Mouse (Mus musculus): ENCODE measurements around the gene Slc9a3r1. TPM values are rescaled to one million over a fixed set of nuclear protein-coding genes. Genes with fewer than 3 reads are reported as not detected.

Slc9a3r1 gene
- total and polyA plus RNA-seq, 2 experiments from 2014 or later = 53.3 to 65.4 TPM

DNA sequence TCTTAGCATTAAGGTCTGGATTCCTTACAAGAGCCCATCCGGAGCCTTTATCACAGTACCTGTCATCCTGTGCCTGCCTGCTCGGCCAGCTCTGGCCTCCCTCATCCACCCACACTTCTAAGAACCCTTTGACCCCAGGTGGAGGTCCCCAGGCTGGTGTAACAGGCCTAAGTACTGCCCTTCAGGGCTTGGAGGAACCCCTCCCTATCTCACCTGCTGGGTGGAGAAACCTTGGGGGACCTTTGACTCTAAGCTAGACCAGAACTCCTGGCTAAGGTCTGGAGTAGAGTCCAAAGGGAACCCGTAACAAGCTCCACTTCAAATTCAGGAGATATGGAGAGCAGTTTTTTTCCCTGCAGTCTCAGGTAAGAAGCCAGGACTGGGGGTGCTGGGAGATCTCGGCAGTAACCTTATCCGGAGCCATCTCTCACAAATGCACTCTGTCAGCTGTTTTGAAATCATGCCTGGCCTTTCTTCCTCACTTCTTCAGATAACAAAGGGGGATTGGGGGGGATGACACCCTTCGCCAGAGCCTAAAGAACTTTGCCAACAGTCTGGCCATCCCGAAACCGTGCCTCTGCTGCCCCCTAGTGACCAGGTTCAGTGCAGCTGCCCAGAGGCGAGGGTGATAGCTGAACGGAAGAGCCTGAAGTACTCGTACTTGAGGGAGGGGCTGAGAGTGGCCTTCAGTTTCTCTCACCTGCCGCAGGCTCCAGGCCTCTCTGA is 18.9 kb downstream of the Slc9a3r1 start:
- peak; percentile 83 for DNase-seq (ENCODE audit: low spot score)
- ATAC-seq (ENCODE audit: low FRiP score) = no peak
- WGBS = 25% methylated on average over 12 of the region's 12 CpGs

GRCm38 (mm10) chr11:115184973-115185372 is 21.8 kb downstream of the Slc9a3r1 start:
- Histone ChIP-seq H3K4me2 (ENCODE audit: low read depth, low read length, poor library complexity, severe bottlenecking) (no peak overlapping the region), H3K27me3 (ENCODE audit: insufficient read depth, low read length) (no peaks in the 10 kb centered on the region), H3K36me3 (ENCODE audit: insufficient read depth, low read length) (peaks cover 5% of the 10 kb centered on the region; the same call in 1 of the 2 replicates), H3K9ac (replicated peaks; ENCODE audit: low read length, poor library complexity, severe bottlenecking) (0 out of 2 replicates have a peak overlapping the region, but pooled peaks have one; percentile 19), H3K27ac (ENCODE audit: low read depth, low read length) (no peak overlapping the region), H3K4me3 (ENCODE audit: low read depth, low read length) (no peak overlapping the region), H3K9me3 (ENCODE audit: low read length) (no peaks in the 10 kb centered on the region), H3K4me1 (ENCODE audit: insufficient read depth, low read length) (0 out of 2 replicates have a peak, but pooled peaks cover 5% of the 10 kb centered on the region)
- 50% methylated on average over 4 of the region's 4 CpGs for WGBS
- DNase-seq (ENCODE audit: low spot score) = no peak
- ATAC-seq (ENCODE audit: low FRiP score) = no peak
- no peak for TF ChIP-seq CTCF (IDR thresholded peaks at IDR 0.05)

More for the DNA sequence above, 18.9 kb downstream of the Slc9a3r1 start:
- Histone ChIP-seq H3K36me3 (ENCODE audit: insufficient read depth, low read length) (peaks cover 5% of the 10 kb centered on the region; the same call in 1 of the 2 replicates), H3K27ac (ENCODE audit: low read depth, low read length) (no peak overlapping the region), H3K9me3 (ENCODE audit: low read length) (no peaks in the 10 kb centered on the region), H3K4me1 (ENCODE audit: insufficient read depth, low read length) (0 out of 2 replicates have a peak, but pooled peaks cover 2% of the 10 kb centered on the region), H3K4me2 (ENCODE audit: low read depth, low read length, poor library complexity, severe bottlenecking) (no peak overlapping the region), H3K27me3 (ENCODE audit: insufficient read depth, low read length) (no peaks in the 10 kb centered on the region), H3K9ac (replicated peaks; ENCODE audit: low read length, poor library complexity, severe bottlenecking) (no peak overlapping the region), H3K4me3 (ENCODE audit: low read depth, low read length) (no peak overlapping the region)
- peak; percentile 93 for TF ChIP-seq CTCF (IDR thresholded peaks at IDR 0.05)

DNA sequence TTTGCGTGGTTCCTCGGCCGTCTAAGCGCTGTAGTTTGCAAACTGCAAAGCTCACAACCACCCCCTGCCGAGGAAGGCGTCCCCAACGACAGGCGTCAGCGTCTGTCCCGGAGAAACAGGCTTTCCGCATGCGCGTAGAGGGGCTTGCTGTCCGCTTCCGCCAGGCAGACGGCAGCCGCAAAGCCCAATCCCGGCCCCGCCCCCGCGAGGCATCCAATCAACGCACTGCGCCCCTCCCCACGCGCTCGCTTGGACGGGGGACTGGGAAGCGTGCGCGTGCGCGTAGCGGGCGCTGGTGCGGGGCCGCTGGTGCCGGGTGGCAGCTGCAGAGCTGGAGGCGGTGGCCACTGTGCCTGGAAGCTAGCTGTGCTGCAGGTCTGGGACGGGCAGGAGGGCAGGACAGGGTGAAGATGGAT is 24.1 kb downstream of the Slc9a3r1 start, which contains the start of gene Tmem104:
Gene Tmem104, plus strand, starts transcription at position 264 of the 416 bp plus-strand sequence.
- Histone ChIP-seq H3K9me3 (ENCODE audit: low read length) (no peaks in the 10 kb centered on the region), H3K27ac (ENCODE audit: low read depth, low read length) (peak within 1 kb of the TSS; percentile 82), H3K4me1 (ENCODE audit: insufficient read depth, low read length) (0 out of 2 replicates have a peak, but pooled peaks cover 5% of the 10 kb centered on the region), H3K9ac (replicated peaks; ENCODE audit: low read length, poor library complexity, severe bottlenecking) (peak within 1 kb of the TSS; percentile 81), H3K27me3 (ENCODE audit: insufficient read depth, low read length) (no peaks in the 10 kb centered on the region), H3K4me2 (ENCODE audit: low read depth, low read length, poor library complexity, severe bottlenecking) (peak within 1 kb of the TSS; percentile 84), H3K4me3 (ENCODE audit: low read depth, low read length) (peak within 1 kb of the TSS; percentile 67), H3K36me3 (ENCODE audit: insufficient read depth, low read length) (peaks cover 9% of the 10 kb centered on the region; the same call in 1 of the 2 replicates)
- ATAC-seq (ENCODE audit: low FRiP score) = peak; percentile 93
- DNase-seq (ENCODE audit: low spot score) = peak; percentile 99
- peak; percentile 44; the same call in 1 of the 2 replicates for TF ChIP-seq CTCF (IDR thresholded peaks at IDR 0.05)
- under 1% methylated on average over 39 of the region's 39 CpGs for WGBS

DNA sequence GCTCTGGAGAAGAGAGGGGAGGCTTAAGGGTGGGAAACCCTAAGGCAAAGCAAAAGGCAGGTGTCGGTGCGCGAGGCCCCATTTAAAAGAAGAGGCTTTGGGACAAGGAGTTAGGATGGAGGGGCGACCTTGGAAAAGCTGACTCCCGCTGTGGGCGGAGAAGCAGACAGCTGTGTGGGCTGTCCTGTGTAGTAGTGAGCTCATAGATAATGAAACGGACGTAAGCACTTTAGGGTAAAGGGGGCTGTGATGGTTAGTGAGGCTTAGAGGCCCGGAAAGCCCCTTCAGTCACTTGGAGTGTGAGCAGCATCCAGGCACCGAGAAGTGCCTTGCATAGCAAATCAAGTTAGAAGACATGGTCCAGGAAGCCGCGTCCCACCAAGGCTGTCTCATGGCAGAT is 24.6 kb downstream of the Slc9a3r1 start, which contains the start of gene Nat9:
Gene Nat9, minus strand, starts transcription at position 167 of the 400 bp plus-strand sequence.
- peaks cover 6% of the 10 kb centered on the region; the same call in 1 of the 2 replicates for H3K36me3 ChIP-seq (ENCODE audit: insufficient read depth, low read length)
- 8% methylated on average over 12 of the region's 12 CpGs for WGBS
- no peaks in the 10 kb centered on the region for H3K9me3 ChIP-seq (ENCODE audit: low read length)
- no peak for TF ChIP-seq CTCF (IDR thresholded peaks at IDR 0.05)
- no peaks in the 10 kb centered on the region for H3K27me3 ChIP-seq (ENCODE audit: insufficient read depth, low read length)
- peak within 1 kb of the TSS; percentile 84 for H3K4me2 ChIP-seq (ENCODE audit: low read depth, low read length, poor library complexity, severe bottlenecking)
- H3K9ac ChIP-seq (replicated peaks; ENCODE audit: low read length, poor library complexity, severe bottlenecking) = peak within 1 kb of the TSS; percentile 81
- DNase-seq (ENCODE audit: low spot score) = no peak
- H3K27ac ChIP-seq (ENCODE audit: low read depth, low read length) = peak within 1 kb of the TSS; percentile 82
- peak within 1 kb of the TSS; percentile 67 for H3K4me3 ChIP-seq (ENCODE audit: low read depth, low read length)
- 0 out of 2 replicates have a peak, but pooled peaks cover 5% of the 10 kb centered on the region for H3K4me1 ChIP-seq (ENCODE audit: insufficient read depth, low read length)
- peak; percentile 35; the same call in 1 of the 2 replicates for ATAC-seq (ENCODE audit: low FRiP score)

DNA sequence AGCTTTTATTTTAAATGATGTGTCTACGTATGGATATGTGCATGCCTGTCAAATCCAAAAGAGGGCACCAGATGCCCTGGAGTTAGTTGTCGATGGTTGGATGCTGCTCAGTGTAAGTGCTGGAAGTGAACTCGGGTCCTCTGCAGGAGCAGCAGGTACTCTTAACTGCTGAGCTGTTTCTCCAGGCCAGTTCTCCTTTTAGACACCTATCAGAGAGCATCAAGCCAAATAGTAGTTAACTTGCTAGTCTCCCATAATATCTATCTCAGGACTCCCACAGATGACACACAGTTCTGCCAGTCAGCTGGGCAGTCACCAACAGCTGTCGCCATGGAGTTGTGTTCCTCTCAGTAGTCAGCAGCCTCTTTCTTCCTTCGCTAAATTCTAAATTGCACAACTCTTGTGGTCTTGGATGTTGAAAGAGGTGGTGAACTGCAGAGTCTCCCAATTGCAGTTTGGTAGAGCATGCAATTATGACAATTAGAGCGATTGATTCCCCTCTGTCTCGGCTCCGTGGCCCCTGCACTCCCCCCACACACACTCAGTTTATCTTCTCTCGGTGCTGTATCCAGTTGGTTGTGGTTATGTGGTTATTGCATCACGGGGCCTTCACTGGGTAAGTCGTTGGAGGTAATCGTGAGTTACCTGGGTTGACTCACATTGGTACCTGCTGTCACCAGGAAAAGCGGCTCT is 25.5 kb downstream of the Slc9a3r1 start:
- no peaks in the 10 kb centered on the region for H3K27me3 ChIP-seq (ENCODE audit: insufficient read depth, low read length)
- WGBS = 89% methylated on average over 13 of the region's 13 CpGs
- no peak overlapping the region for H3K4me3 ChIP-seq (ENCODE audit: low read depth, low read length)
- H3K9me3 ChIP-seq (ENCODE audit: low read length) = no peaks in the 10 kb centered on the region
- TF ChIP-seq CTCF (IDR thresholded peaks at IDR 0.05) = no peak
- no peak overlapping the region for H3K9ac ChIP-seq (replicated peaks; ENCODE audit: low read length, poor library complexity, severe bottlenecking)
- DNase-seq (ENCODE audit: low spot score) (no peak), ATAC-seq (ENCODE audit: low FRiP score) (no peak)
- H3K36me3 ChIP-seq (ENCODE audit: insufficient read depth, low read length) = peaks cover 4% of the 10 kb centered on the region; the same call in 1 of the 2 replicates
- H3K4me2 ChIP-seq (ENCODE audit: low read depth, low read length, poor library complexity, severe bottlenecking) = no peak overlapping the region
- H3K27ac ChIP-seq (ENCODE audit: low read depth, low read length) = no peak overlapping the region
- 0 out of 2 replicates have a peak, but pooled peaks cover 5% of the 10 kb centered on the region for H3K4me1 ChIP-seq (ENCODE audit: insufficient read depth, low read length)

All from midbrain, postnatal 0 days (tissue).